Mouse (Mus musculus): ENCODE results near the gene Pglyrp2.
A peak's percentile ranks its signal among the peaks of the same experiment; 100 is the strongest.

The Pglyrp2 gene

DNA sequence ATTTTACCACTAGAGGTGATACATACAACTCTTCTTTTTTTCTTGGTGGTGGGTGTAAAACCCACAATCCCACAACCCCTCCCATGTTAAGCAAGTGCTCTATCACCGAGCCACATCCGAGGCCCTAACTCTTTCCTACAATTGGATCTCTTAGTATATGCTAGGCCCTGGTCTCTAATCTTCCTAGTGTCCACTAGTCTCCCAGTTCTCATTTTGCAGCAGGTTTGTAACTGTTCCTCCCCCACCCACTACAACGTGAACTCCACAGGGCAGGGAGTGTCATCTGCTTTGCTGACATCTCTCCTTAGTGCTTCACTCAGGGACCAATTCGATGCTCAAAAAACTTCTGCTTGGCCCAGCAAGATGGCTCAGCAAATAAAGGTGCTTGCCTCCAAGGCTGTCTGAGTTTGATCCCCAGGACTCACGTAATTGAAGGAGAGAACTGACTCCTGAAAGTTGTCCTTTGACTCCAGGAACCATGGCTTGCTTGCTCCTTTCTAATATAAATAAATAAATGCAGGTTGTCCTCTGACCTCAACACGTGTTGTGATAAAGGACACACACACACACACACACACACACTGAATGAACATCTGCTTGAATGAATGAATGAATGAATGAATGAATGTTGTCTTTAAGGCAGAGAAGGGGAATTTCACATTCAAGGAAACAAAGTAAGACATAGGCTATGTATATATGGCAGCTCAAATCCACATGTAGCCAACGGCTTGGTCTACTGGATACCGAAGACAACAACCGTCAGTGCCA is 21.8 kb downstream of the Pglyrp2 start:
- no peak for DNase-seq

GRCm38 (mm10) chr17:32396266-32396665 is 27.7 kb downstream of the Pglyrp2 start:
- no peak for DNase-seq

DNA sequence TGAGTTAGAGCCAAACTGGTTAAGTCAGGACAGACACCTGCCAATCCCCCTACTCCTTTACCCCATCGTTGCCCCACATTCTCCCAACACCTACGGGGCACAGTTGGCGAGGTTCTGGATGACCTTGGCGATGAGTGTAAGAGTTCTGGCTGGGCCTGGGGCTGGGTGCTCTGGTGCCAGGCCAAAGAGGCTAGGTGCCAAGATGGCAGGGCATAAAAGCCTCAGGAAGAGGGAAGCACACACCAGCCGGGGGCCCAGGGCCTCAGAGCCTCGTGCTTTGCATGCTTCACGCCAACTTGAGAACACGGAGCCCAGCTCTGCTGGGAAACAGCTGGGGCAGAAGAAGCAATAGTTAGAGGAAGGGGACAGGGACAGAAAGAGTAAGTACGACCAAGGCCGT is 30.0 kb downstream of the Pglyrp2 start:
- no peak for DNase-seq

DNA sequence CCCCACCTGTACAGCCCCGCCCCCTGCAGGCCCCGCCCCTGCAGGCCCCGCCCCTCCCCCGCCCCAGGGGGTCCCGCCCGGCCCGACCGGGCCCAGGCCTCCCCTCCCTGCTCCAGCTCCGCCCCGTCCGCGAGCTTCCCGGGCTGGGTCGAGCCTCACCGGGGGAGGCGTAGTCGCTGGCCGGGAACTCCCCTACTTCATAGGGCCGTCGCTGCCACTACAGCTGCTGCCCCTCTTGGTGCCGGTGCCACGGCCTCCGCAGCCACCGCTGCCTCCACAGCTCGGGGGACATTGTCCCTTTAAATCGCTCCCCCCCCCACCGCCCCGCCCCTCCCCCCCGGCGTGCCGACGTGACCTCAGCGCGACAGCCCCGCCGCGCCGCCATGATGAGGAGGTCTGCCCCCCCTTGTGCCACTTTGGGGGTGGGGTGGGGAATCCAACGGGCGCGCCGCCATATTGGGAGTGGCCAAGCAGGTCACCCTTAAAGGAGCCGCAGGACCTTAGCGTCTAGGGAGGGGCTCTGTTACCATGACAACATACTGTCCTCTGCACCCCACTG is 34.8 kb downstream of the Pglyrp2 start, which contains the start of gene Wiz:
TSS of gene Wiz (minus strand) at position 339 of the 559 bp plus-strand sequence.
- DNase-seq: peak; percentile 90 to 93

DNA sequence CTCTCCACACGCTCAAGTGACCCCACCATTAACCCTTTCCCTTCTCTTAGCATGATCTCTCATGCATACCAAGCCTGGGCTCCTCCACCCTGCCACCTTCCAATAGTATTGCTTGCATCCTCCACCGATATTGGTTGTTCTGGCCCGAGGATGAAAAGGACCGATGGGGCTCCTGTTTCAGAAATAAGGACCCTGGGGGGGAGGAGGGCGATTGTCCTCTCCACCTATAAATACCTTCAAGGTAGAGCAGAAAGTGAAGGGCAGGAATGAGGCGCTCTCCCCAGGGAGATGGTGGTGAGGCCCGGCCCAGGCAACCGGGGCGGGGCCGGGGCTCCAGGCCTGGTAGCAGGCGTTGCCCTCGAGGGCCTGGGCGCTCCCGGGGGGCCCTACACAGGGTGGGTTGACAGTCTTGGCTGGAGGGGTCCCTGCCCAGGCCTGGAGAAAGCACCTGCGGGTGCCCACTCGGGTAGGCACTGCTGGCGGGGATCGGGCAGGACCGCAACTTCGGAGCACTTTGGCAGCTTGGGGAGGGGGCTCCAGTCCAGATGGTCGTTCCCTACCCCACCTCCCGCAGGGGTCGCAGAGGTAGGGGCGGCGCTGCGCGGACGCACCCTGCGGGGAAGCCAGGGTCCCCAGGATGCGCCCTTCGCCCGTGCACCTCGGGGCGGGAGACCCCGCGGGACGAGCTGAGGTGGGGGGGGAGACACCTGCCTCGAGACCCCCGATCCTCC is 35.4 kb downstream of the Pglyrp2 start:
- DNase-seq: peak in 1 of 2 experiments; percentile 84

DNA sequence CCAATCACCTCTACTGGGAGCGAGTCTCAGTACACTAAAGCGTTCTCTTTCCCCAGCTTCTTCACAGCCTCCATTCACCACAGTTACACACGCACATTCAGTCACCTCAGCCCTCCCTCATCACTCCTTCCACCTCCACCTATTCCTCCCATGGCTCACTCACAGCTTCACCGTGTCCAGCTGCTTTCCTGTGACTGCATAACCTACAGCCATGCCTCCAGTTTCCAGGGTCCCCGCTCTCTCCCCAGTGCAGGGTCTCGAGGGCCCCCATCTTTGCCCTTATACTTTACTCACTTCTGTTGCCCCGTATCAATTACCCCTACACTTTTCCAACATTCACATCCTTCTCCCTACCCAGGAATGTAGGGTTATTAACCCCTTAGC is 36.0 kb downstream of the Pglyrp2 start:
- peak in 1 of 2 experiments; percentile 34 for DNase-seq

- DNase-seq: peak; percentile 56 to 62
Measured at GRCm38 (mm10) chr17:32386659-32387432, 37.1 kb downstream of the Pglyrp2 start.

DNA sequence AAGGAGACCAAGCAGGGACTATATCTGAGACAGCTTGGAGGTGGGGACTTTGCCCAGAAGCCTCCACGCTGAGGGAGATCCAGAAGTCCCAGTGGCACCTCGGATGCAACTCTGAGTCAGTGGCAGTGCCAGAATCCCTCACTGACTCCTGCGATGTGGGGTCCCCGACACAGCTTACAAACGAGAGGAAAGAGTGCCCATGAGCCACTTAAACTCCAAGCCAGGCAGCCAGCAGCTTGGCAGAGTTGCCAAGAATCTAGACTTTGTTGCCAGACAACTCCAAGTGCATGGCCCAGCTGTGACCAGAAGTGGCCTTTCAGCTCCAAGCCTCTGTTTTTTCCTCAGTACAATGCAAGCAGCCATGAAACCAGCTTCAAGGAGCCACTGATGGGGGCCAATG is 40.3 kb downstream of the Pglyrp2 start:
- DNase-seq: no peak

DNA sequence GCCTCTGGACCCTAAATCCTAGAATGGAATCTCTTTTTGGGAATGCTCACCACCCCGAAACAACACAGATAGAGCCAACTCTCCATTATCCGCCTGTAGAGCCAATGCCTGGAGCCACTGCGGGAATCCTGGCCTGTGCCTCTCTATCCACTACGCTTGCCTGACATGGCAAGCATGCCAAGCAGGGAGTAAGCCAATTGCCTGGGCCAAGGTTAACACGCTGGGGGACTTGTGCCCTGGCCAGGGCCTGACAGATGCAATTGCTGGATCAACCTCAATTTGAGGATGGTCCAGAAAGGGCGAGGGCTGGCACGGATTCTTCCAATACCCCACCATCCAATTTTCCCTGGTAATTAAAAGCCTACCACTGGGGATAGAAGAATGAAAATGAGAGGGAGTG is 41.4 kb downstream of the Pglyrp2 start:
- DNase-seq: no peak

DNA sequence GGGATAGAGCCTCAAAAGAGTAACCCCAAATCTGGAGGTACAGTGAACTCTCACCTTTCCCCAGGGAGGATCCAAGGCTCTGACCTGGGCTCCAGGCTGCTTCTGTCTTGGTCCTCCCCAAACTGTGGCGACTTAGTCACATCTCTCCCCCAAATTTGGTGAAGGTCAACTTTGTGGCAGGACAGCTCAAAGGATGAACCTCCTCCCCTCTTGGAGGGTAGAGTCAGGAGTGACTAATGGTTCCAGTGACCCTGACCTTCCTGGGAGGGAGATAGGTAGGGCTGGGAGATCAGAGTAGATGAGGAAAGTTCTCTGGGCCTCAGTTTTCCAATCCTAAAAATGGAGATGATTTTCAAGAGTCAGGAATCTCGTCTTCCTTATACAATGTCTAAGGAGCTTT is 45.2 kb downstream of the Pglyrp2 start:
- no peak for DNase-seq

GRCm38 (mm10) chr17:32377137-32377536 is 46.8 kb downstream of the Pglyrp2 start:
- DNase-seq: no peak

DNA sequence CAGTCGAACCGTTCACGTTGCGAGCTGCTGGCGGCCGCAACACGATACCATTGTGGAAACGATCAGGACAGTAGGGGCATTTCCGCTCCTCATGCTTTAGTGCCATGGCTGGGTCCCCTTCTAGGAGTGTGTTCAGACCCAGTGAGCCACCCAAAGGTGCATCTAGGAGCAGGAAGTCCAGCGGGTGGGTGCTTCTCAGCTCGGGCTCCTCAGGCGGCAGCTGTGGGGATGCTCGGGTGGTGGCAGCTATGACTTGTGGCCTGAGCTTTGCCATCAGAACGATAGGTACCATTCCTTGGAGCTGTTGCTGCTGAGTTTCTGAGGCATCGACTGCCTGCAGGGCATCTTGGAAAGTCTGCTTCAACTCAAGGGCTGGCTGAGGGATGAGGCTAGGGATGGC is 47.5 kb downstream of the Pglyrp2 start:
- no peak for DNase-seq

GRCm38 (mm10) chr17:32368991-32369578 is 54.9 kb downstream of the Pglyrp2 start:
- DNase-seq: no peak

DNA sequence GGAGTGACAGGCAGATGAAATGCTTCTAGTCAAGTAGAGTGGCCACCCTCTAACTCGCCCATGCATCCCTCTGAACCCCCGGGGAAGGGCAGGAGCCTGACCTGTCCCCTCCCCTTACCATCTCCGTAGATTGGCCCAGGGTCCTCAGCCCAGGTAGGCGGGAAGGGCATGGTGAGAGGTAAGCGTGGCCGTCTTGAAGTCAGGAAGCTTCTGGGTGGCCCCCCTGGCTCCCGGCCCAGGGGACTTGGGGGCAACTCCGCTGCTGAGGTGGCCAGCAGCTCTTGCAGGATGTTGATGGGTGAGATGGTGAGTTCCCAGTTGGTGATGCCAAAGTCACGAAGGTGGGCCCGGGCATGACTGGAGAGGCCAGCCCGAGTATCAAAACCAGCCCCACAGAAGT is 56.3 kb downstream of the Pglyrp2 start:
- DNase-seq: no peak

- DNase-seq: no peak
Measured at GRCm38 (mm10) chr17:32365296-32365695, 58.7 kb downstream of the Pglyrp2 start.

DNA sequence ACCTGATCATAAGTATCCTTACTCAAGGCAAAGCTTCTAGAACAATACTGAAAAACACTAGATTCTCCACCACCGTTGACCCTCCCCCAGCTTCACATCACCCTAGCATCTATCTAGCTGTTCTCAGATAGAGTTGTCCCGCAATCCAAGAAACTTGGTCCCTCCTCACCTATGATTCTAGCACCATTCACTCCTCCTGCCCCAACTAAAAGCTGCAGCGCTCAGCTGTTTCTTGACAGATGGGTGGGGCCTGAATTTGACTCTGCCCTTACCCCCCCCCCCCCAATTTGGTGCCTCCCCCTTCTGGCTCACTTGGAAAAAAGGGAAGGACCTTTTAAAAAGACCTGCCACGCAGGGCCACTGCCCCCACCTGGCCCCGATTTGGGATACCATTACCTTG is 59.1 kb downstream of the Pglyrp2 start:
- no peak for DNase-seq

- peak; percentile 78 to 85 for DNase-seq
Measured at GRCm38 (mm10) chr17:32364331-32364730, 59.6 kb downstream of the Pglyrp2 start.

DNA sequence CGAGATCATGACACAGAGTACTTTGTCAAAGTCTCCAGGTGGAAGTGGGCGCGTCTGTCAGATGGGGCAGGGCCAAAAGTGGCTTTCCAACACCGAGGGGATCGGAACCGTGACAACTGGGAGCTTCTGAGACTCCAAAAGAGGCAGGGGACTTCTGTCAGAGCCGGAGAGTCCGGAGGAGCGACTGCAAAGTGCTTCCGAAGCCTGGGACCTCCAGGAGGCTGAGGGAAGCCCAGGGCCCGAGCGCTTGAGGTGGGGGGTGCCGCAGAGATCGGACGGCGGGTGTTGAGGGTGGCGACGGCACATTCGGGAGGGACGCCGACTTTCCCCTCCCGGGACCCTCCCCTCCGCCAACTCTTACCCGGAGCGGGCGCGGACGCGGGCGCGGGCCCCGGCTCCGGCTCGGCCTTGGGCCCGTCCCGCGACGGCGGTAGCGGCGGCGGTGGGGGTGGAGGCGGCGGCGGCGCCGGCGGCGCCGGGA is 60.1 kb downstream of the Pglyrp2 start:
- peak in 1 of 2 experiments; percentile 16 for DNase-seq

DNA sequence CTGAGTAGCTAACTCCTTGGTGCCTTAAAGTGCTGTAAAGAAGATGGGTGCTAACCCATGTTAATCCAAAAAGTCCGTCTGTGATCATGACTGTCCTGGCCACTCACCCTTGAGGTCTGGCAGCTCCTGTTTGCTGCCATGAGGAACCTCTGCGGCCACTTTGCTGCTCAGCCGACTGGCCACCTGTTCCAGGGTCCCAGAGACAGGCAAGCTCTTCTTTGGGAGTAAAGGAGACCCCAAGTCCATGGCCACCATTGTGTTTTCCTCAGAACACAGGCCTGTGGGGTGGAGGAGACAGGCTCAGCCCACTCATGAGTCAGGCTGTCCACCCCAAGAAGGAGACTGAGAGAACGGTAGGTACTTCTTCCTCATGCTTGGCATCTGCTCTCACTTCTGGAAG is 61.3 kb downstream of the Pglyrp2 start:
- DNase-seq: no peak

Measured in thymus, postnatal 36 days (tissue).